Mouse (Mus musculus) E14TG2a.4 (cell line): ENCODE results near the gene Eif2ak3.

Experiments used
- CTCF ChIP-seq: conservative IDR thresholded peaks from 2 replicates; pipeline ENCODE4 v1.5.1; 2014; ENCODE audit warnings: low read length
- NANOG ChIP-seq: IDR thresholded peaks from 2 replicates; pipeline ENCODE4 v1.6.1; 2014; ENCODE audit warnings: borderline replicate concordance, low read length, mixed read lengths
- POU5F1 ChIP-seq: IDR thresholded peaks from 2 replicates; pipeline ENCODE4 v1.6.1; 2014; ENCODE audit warnings: low read length, borderline replicate concordance

GRCm38 (mm10) chr6:70855529-70856309, 11.4 kb downstream of the Eif2ak3 start:
- TF ChIP-seq CTCF (no peak), NANOG (no peak), POU5F1 (no peak)
